Mouse (Mus musculus): ENCODE data around the gene H2-Q7. TPM values are rescaled to one million over a fixed set of nuclear protein-coding genes. Genes with fewer than 3 reads are reported as not detected.

Gene H2-Q7
- total RNA-seq (2023), result 498 TPM

DNA sequence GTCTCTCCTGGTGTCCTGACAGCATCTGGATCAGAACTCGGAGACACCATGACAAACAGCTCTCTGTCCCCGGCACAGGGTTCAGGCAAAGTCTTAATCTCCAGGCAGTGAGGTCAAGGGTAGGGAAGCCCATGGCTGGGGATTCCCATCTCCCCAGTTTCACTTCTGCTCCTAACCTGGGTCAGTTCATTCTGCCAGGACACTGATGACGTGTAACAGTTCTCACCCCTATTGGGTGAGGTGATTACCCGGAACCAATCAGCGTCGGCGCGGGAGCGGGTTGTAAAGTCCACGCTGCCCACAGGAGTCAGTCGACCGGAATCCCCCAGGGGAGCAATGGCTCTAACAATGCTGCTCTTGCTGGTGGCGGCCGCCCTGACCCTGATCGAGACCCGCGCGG lies at the start of gene H2-Q7:
Gene H2-Q7 (plus strand): TSS at position 271 of the 400 bp plus-strand sequence.

DNA sequence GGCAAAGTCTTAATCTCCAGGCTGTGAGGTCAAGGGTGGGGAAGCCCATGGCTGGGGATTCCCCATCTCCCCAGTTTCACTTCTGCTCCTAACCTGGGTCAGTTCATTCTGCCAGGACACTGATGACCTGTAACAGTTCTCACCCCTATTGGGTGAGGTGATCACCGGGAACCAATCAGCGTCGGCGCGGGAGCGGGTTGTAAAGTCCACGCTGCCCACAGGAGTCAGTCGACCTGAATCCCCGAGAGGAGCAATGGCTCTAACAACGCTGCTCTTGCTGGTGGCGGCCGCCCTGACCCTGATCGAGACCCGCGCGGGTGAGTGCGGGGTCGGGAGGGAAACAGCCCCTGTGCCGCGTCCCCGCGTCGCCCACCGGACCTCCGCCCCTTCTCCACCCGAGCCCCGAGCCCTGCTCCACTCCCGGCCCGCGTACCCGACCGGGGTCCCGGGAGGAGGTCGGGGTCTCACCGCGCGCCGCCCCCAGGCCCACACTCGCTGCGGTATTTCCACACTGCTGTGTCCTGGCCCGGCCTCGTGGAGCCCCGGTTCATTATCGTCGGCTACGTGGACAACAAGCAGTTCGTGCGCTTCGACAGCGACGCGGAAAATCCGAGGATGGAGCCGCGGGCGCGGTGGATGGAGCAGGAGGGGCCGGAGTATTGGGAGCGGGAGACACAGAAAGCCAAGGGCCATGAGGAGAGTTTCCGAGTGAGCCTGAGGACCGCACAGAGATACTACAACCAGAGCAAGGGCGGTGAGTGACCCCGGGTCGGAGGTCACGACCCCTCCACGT lies 14.1 kb upstream of the H2-Q7 start, which contains the start of gene H2-Q6:
Gene H2-Q6 (plus strand): TSS at position 227 of the 793 bp plus-strand sequence.

DNA sequence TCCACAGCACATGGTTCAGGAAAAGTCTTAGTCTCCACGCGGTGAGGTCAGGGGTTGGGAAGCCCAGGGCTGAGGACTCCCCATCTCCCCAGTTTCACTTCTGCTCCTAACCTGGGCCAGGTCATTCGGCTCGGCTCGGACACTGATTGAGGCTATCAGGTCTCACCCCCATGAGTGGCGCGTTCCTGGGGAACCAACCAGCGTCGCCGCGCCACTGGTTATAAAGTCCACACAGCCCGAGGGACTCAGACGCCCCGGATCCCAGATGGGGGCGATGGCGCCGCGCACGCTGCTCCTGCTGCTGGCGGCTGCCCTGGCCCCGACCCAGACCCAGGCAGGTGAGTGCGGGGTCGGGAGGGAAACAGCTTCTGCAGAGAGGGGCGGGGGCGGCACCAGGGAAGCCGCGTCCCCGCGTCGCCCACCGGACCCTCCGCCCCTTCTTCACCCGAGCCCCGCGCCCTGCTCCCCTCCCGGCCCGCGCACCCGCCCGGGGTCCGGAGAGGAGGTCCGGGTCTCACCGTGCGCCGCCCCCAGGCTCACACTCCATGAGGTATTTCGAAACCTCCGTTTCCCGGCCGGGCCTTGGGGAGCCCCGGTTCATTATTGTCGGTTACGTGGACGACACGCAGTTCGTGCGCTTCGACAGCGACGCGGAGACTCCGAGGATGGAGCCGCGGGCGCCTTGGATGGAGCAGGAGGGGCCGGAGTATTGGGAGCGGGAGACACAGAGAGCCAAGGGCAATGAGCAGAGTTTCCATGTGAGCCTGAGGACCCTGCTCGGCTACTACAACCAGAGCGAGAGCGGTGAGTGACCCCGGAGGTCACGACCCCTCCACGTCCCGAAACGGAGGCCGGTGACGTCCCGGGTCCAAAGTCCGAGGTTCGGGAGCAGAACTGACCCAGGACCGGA lies 31.1 kb downstream of the H2-Q7 start, which contains the start of gene H2-Q10:
Gene H2-Q10 (plus strand): TSS at position 248 of the 910 bp plus-strand sequence.

Other genes with a start within 250 kb of the H2-Q7 start
- gene Ltb, start 244.7 kb upstream of the H2-Q7 start, total RNA-seq (2023), result 417 TPM
- gene Tnf, start 237.1 kb upstream of the H2-Q7 start, total RNA-seq (2023), result 11.3 TPM
- 15.7 TPM for gene Lta, start 233.8 kb upstream of the H2-Q7 start, total RNA-seq (2023)
- gene Gm16181, start 218.3 kb upstream of the H2-Q7 start, total RNA-seq (2023), result not detected
- 1.00 TPM for gene Atp6v1g2, start 205.5 kb upstream of the H2-Q7 start, total RNA-seq (2023)
- gene Nfkbil1, start 203.4 kb upstream of the H2-Q7 start, total RNA-seq (2023), result 9.4 TPM
- gene Ddx39b, start 197.4 kb upstream of the H2-Q7 start, total RNA-seq (2023), result 422 TPM
- gene H2-D1, start 176.4 kb upstream of the H2-Q7 start, total RNA-seq (2023), result 2,346 TPM
- gene H2-Q1, start 118.8 kb upstream of the H2-Q7 start, total RNA-seq (2023), result 12.5 TPM
- 9.6 TPM for gene H2-Q2, start 96.9 kb upstream of the H2-Q7 start, total RNA-seq (2023)
- gene H2-Q4, start 59.5 kb upstream of the H2-Q7 start, total RNA-seq (2023), result 587 TPM
- 156 TPM for gene H2-Q6, start 14.3 kb upstream of the H2-Q7 start, total RNA-seq (2023)
- gene H2-Q10, start 30.9 kb downstream of the H2-Q7 start, total RNA-seq (2023), result 67.2 TPM
- gene Pou5f1, start 66.9 kb downstream of the H2-Q7 start, total RNA-seq (2023), result 1.3 TPM
- gene Tcf19, start 77.7 kb downstream of the H2-Q7 start, total RNA-seq (2023), result 8.1 TPM
- gene Cchcr1, start 77.9 kb downstream of the H2-Q7 start, total RNA-seq (2023), result 15.1 TPM
- gene Psors1c2, start 94.0 kb downstream of the H2-Q7 start, total RNA-seq (2023), result not detected
- gene Cdsn, start 113.0 kb downstream of the H2-Q7 start, total RNA-seq (2023), result not detected
- gene 2300002M23Rik, start 128.3 kb downstream of the H2-Q7 start, total RNA-seq (2023), result not detected
- gene Sfta2, start 162.4 kb downstream of the H2-Q7 start, total RNA-seq (2023), result not detected
- not detected for gene Gm9573, start 187.5 kb downstream of the H2-Q7 start, total RNA-seq (2023)
- not detected for gene Mucl3, start 204.5 kb downstream of the H2-Q7 start, total RNA-seq (2023)
- 33.4 TPM for gene Vars2, start 228.4 kb downstream of the H2-Q7 start, total RNA-seq (2023)
- gene Gtf2h4, start 234.6 kb downstream of the H2-Q7 start, total RNA-seq (2023), result 10.5 TPM